Mouse (Mus musculus) layer of hippocampus, adult 2 months (tissue): ENCODE measurements at regions not wholly inside any gene's neighbourhood (a gene's known extent, or its start where the extent isn't known, plus 50 kb on each side); places are given as distances from the start of the nearest gene placed in this dataset.

Source experiments
- DNase-seq, 2 experiments: peaks; one replicate each; pipeline ENCODE4 v3.0.0; 2022; ENCODE audit warnings: low spot score in 2 of 2
- H3K27ac ChIP-seq: fragments of 200-600 bp; 2 replicates; pipeline ENCODE4 v1.8.1; 2022
- H3K4me3 ChIP-seq: fragments of 200-600 bp; 2 replicates; pipeline ENCODE4 v1.8.1; 2022; ENCODE audit warnings: mild to moderate bottlenecking
- CTCF ChIP-seq: fragments of 200-600 bp; conservative IDR thresholded peaks from 2 replicates; pipeline ENCODE4 v1.8.1; 2022; ENCODE audit warnings: antibody characterized with exemption, mild to moderate bottlenecking, moderate library complexity

DNA sequence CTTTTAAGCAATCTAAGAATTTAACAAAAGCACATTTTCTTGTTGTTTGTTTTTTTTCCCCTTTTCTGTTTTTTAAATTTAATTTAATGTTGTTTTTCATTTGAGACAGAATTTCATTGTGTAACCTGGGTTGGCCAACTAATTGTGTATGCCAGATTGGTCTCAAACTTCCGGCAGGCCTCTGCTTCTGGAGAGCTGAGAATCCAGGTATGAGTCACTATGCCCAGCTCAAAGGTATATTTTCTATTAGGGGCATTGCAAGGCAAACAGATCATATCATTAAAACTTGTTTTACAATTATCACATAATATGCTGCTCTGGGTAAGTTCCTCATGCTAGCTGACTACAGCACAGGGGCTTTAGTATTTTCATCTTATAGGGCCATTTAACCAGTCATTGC is 112.2 kb upstream of the Tsc22d2 start:
- no peak for TF ChIP-seq CTCF
- no peak overlapping the region for H3K27ac ChIP-seq
- no peak for DNase-seq
- no peak overlapping the region for H3K4me3 ChIP-seq

- no peak overlapping the region for H3K4me3 ChIP-seq
- DNase-seq: no peak
- no peak overlapping the region for H3K27ac ChIP-seq
- no peak for TF ChIP-seq CTCF
These were observed 110.8 kb upstream of the Tsc22d2 start for GRCm38 (mm10) chr3:58303746-58304145.

DNA sequence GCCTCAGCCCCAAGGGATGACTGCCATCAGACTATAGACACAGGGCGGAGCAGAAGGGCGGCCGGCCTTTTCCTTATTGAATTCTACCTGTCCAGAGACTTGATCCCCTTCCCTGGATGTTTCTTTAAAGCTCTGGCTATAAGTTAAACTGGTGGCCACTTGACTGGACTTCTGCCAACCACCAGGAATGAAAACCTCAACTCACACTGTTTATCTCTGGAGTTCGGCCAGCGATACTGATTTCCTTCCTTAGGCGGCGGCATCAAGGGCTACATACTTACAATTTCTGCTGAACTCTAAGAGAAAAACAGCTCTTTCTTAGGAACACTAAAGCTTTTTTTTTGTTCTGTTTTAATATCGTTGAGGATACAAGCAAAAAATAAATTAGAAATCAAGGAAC is 104.9 kb upstream of the Tsc22d2 start:
- no peak overlapping the region for H3K27ac ChIP-seq
- no peak for DNase-seq
- TF ChIP-seq CTCF: no peak
- no peak overlapping the region for H3K4me3 ChIP-seq

GRCm38 (mm10) chr3:58310390-58310789 is 104.1 kb upstream of the Tsc22d2 start:
- no peak for TF ChIP-seq CTCF
- H3K4me3 ChIP-seq: no peak overlapping the region
- H3K27ac ChIP-seq: no peak overlapping the region
- no peak for DNase-seq

- no peak for DNase-seq
- no peak for TF ChIP-seq CTCF
- no peak overlapping the region for H3K27ac ChIP-seq
- H3K4me3 ChIP-seq: no peak overlapping the region
These were observed 103.3 kb upstream of the Tsc22d2 start for GRCm38 (mm10) chr3:58311104-58311685.

DNA sequence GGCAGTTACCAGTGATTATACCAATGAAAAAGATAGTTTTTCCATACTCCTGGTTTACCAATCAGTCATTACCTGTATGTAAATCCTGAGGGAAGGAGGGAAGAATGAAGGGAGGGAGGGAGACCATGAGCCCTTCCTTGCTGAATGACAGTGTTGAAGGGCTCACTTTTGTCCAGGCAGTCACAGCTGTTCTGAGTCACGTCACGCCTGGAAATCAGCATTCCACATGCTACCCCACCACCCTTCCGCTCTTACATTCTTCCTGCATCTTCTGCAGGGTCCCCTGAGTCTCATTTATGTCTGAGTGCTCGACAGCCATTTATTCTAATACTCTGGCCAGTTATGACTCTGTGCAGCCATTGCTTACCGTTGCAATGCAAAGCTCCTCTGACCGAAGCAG is 101.9 kb upstream of the Tsc22d2 start:
- no peak for DNase-seq
- Histone ChIP-seq H3K27ac (no peak overlapping the region), H3K4me3 (no peak overlapping the region)
- no peak for TF ChIP-seq CTCF

GRCm38 (mm10) chr3:58315236-58315635 is 99.3 kb upstream of the Tsc22d2 start:
- Histone ChIP-seq H3K4me3 (no peak overlapping the region), H3K27ac (no peak overlapping the region)
- TF ChIP-seq CTCF: no peak
- DNase-seq: no peak

DNA sequence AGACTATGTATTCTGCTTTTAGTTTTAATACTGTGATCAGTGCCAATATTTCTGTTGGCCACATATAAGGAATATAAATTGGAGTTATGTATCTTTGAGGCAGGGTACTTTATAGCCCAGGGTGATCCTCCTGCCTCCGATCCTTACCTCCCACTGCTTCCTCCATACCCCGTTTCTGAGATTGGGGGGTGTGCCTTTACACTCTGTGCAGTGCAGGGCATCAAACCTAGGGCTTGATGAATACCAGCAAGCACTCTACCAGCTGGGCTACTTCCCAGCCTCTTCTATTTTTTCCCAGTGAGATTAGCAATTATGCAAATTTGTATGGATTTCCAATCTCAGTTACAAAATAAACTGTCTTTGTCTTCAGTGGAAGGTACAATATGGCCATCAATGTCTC is 97.3 kb upstream of the Tsc22d2 start:
- no peak for DNase-seq
- no peak overlapping the region for H3K27ac ChIP-seq
- H3K4me3 ChIP-seq: no peak overlapping the region
- no peak for TF ChIP-seq CTCF

DNA sequence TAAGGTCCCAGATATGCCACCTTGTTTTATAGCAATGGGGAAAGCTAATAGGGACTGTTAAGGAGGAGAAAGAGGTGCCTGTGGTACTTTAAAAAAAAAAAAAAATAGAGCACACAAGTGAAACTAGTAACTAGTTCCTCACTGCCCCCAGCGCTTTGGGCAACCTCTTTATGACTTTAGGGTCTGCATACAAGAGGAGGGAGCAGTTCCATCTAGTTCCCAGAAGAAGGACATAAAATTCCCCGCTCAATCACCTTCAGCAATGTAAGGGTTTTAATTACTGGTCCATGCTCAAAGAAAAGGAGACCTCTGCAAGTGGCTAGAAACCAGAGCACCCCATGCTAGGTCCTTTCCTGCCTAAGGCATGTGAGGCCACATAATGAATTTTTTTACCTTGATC is 95.8 kb upstream of the Tsc22d2 start:
- no peak for TF ChIP-seq CTCF
- no peak for DNase-seq
- no peak overlapping the region for H3K27ac ChIP-seq
- H3K4me3 ChIP-seq: no peak overlapping the region

DNA sequence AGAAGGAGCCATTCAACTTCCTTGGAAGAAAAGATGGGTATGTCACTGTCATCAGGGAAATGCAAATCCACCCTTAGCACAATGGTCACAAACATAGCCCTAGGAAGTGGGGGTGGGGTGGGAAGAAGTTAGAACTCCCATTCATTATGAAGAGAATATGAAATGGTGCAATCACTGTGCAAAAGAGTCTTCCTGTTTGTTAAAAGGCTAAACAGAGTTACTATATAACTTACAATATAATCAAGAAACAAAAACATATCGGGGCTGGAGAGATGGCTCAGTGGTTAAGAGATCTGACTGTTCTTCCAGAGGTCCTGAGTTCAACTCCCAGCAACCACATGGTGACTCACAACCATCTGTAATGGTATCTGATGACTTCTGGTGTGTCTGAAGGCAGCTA is 95.1 kb upstream of the Tsc22d2 start:
- H3K27ac ChIP-seq: no peak overlapping the region
- DNase-seq: no peak
- no peak overlapping the region for H3K4me3 ChIP-seq
- TF ChIP-seq CTCF: no peak

GRCm38 (mm10) chr3:58320812-58321211 is 93.7 kb upstream of the Tsc22d2 start:
- H3K4me3 ChIP-seq: no peak overlapping the region
- TF ChIP-seq CTCF: no peak
- H3K27ac ChIP-seq: no peak overlapping the region
- no peak for DNase-seq

DNA sequence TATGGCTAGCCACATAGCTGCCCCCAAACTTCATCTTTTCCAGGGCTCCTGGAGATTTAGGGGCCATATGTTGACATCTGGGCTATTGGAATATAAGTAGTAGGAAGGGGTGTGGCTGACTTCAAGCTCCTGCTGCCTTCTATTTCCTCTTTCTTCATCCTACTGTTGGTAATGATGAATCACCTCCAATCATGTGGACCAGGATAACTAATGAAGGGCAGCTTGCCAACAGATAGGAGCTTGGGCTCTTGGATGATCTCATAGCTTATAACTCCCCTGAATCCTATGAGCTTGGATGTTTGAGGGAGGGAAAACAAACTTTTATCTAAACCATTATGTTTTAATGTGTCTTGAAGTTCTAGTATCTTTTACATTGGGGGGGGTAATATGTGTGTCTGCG is 92.2 kb upstream of the Tsc22d2 start:
- TF ChIP-seq CTCF: no peak
- H3K27ac ChIP-seq: no peak overlapping the region
- no peak for DNase-seq
- H3K4me3 ChIP-seq: no peak overlapping the region

DNA sequence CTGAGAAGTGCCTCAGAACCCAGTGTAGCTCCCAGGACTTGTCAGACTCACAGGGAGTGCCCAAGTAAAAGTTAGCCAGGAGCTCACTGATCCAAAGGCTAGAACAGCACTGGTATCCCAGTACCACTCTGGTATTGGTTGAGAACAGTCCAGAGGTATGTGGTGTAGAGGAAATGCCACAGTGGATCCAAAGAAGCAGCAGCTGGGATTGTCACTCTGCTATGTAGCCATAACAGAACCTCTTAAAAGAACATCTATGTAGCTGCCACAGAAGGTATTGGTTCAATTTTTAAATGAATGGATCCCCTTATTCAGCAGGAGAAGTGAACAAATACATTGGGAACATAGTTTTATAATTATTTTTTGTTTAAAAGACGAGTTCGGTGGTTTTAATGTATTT is 86.8 kb upstream of the Tsc22d2 start:
- no peak for DNase-seq
- Histone ChIP-seq H3K4me3 (no peak overlapping the region), H3K27ac (no peak overlapping the region)
- no peak for TF ChIP-seq CTCF

DNA sequence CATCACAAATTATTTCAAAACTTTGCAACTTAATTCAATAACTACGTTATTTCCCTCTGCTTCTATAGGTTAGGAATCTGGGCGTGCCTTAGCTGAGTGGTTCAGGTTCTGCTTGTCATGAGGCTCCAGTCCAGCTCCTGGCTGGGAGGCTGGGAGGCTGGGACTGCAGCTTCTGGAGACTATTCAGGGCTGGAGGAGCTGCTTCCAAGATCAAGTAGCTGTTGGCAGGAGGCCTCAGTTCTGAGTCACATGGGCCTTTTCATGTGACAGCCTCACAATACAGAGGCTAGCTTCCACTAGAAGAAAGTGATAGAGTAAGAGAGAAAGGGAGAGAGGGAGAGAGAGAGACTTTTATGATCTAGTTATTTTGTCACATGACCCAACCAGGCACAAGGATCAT is 84.3 kb upstream of the Tsc22d2 start:
- peak; percentile 30 to 32 for DNase-seq
- H3K27ac ChIP-seq: no peak overlapping the region
- no peak overlapping the region for H3K4me3 ChIP-seq
- TF ChIP-seq CTCF: no peak

GRCm38 (mm10) chr3:58333997-58334396 is 80.5 kb upstream of the Tsc22d2 start:
- Histone ChIP-seq H3K27ac (no peak overlapping the region), H3K4me3 (no peak overlapping the region)
- TF ChIP-seq CTCF: no peak
- DNase-seq: no peak
